Mouse (Mus musculus) CH12.LX (cell line): ENCODE results near the gene Atp6v1g2.

Source experiments
- CTCF ChIP-seq, 2 experiments: IDR thresholded peaks in 1 of 2; conservative IDR thresholded peaks in 1 of 2; 2 replicates each; pipeline ENCODE4 v1.5.1; 2011 to 2012; ENCODE audit warnings: low read depth in 2 of 2, low read length in 2 of 2, improper control_type of control experiment in 1 of 2, inconsistent platforms in 1 of 2, mild to moderate bottlenecking in 1 of 2, moderate library complexity in 1 of 2
- HCFC1 ChIP-seq: IDR thresholded peaks from 2 replicates; pipeline ENCODE4 v1.6.1; 2012; ENCODE audit warnings: low read depth, mild to moderate bottlenecking, inconsistent platforms, low read length, improper control_type of control experiment
- JUND ChIP-seq: conservative IDR thresholded peaks from 2 replicates; pipeline ENCODE4 v1.6.1; 2011; ENCODE audit warnings: low read depth, low read length, improper control_type of control experiment
- MAX ChIP-seq: IDR thresholded peaks from 2 replicates; pipeline ENCODE4 v1.6.1; 2011; ENCODE audit warnings: low read length, improper control_type of control experiment
- MYC ChIP-seq: IDR thresholded peaks from 2 replicates; pipeline ENCODE4 v1.6.1; 2011; ENCODE audit warnings: low read depth, mild to moderate bottlenecking, improper control_type of control experiment, low read length
- PAX5 ChIP-seq: IDR thresholded peaks from 2 replicates; pipeline ENCODE4 v1.6.1; 2012; ENCODE audit warnings: low read length, inconsistent platforms, mixed read lengths

DNA sequence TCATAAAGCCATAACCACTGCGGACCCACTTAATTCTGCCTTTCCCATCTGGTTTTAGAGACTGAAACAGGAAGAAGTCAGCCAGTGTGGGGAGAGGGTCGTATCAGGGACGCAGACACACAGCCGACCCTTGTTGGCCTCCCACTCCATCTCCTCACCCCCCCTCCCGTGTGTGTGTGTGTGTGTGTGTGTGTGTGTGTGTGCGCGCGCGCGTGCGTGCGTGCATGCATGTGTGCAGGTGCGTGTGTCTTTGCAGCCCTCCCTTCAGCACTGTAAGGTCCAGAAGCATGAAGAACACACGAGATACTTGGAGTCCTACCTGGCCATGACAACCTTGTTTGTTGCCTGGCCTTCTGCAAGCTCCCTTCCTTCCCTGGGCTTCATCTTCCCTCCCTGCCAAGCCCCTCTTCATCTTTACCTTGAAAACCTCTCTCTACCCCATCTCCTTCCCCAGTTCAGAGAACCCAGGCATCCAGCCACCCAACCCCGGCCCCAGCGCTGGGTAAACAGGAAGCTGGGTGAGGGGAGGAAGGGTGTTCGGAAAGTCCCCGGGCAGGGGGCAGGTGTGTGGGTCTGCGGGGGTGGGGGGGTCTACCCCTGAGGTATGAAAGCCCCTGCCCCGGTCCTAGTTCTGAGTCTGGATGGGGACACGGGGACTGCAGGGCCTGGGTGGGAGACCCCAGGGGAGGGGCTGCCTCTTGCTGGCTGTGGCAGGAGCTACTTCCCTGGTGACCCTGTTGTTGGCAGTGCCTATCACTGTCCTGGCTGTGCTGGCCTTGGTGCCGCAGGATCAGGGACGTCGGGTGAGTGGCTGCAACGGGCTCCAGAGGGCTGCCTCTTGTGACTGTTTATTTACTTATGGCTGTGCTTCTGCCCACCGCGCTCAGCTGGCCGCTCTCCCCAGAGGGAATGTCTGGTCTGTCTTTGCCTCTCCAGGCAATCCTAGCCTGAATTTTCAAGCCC is 39.3 kb upstream of the Atp6v1g2 start, which contains the start of gene Ltb:
- TF ChIP-seq MAX (no peak), PAX5 (no peak), JUND (no peak), MYC (no peak), CTCF (conservative IDR thresholded peaks at IDR 0.05 in 1 of 2, IDR thresholded peaks at IDR 0.05 in 1 of 2; ENCODE audit: low read depth in 2 of 2, low read length in 2 of 2) (no peak), HCFC1 (no peak)
